Mouse (Mus musculus): ENCODE measurements around the gene Mecom.

DNA sequence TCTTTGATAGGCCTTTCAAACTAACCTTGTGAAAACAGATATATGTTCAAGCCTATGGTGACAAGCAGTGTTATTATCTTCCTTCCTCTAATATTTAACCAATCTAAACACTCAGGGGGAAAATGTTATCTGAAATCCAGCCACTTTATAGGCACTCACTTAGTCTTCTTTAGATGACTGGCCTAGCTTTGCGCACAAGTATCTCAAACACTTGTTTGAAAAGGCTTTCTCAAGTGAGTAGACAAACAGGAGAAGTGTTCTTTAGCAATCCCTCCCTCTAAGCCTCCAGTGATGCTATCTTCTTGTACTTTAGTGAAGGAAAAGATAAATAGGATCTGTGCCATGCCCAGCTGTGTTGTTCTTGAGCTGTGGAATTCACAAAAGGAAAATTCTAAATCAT lies 412.7 kb downstream of the Mecom start:
- TF ChIP-seq CTCF (IDR thresholded peaks at IDR 0.05; ENCODE audit: borderline replicate concordance, extremely low read depth, insufficient read depth, insufficient read length) (no peak), POLR2A (IDR thresholded peaks at IDR 0.05; ENCODE audit: borderline replicate concordance, extremely low read depth, insufficient read depth, insufficient read length, poor library complexity, severe bottlenecking) (no peak)

Measured in brain, embryonic 14.5 days (tissue).